Comparison of ENCODE assay signal across 21 mouse cellular contexts in genomic region chr11:51881041-51881730, GRCm38 (mm10). TPM values are rescaled to one million over a fixed set of nuclear protein-coding genes. Genes with fewer than 3 reads are reported as not detected.
A peak's percentile ranks its signal among the peaks of the same experiment; 100 is the strongest.
DNase-seq lines count a peak whose midpoint lies in the region; ATAC-seq and TF ChIP-seq lines count a peak whose summit lies in the region.
"Had no signal": no experiment of that assay in that cellular context is flagged by ENCODE, and none has a peak within 500 bp of the region (broad histone marks: within the 10 kb centered on the region; RNA-seq: fewer than 3 reads in every experiment).

No protein-coding gene starts in this region.

- 64% methylated on average over 15 of the region's 15 CpGs for WGBS in heart, adult 2 months
- 81% methylated on average over 15 of the region's 15 CpGs for WGBS in heart, embryonic 10.5 days

- H3K27ac ChIP-seq in heart, adult 2 months: no peak overlapping the region
- no peak overlapping the region for H3K27ac ChIP-seq in heart, embryonic 10.5 days
- H3K27ac ChIP-seq: embryonic facial prominence, embryonic 10.5 days; forebrain, embryonic 15.5 days; hindbrain, embryonic 13.5 days; stomach, embryonic 15.5 days had no signal

- TF ChIP-seq EP300 in heart, adult 2 months (IDR thresholded peaks at IDR 0.05; ENCODE audit: insufficient read depth, low read depth, low read length): no peak

- H3K4me3 ChIP-seq in heart, adult 2 months: no peak overlapping the region
- no peak overlapping the region for H3K4me3 ChIP-seq in heart, embryonic 10.5 days
- H3K4me3 ChIP-seq: embryonic facial prominence, embryonic 10.5 days; forebrain, embryonic 15.5 days; hindbrain, embryonic 13.5 days; stomach, embryonic 15.5 days had no signal

- no peak for TF ChIP-seq CTCF in heart, adult 2 months (IDR thresholded peaks at IDR 0.05)

- H3K9ac ChIP-seq in heart, adult 2 months (ENCODE audit: low read depth, low read length): no peak overlapping the region
- H3K9ac ChIP-seq: forebrain, embryonic 15.5 days; hindbrain, embryonic 13.5 days; lung, embryonic 14.5 days; stomach, embryonic 15.5 days had no signal

- ATAC-seq in granulocyte monocyte progenitor cell, adult 5-6 weeks (replicated peaks; ENCODE audit: poor library complexity, severe bottlenecking): peak; percentile 77
- ATAC-seq: forebrain, embryonic 15.5 days; inflammation-experienced regulatory T-cells, adult 6 months had no signal

- peaks cover 7% of the 10 kb centered on the region for H3K4me1 ChIP-seq in heart, adult 2 months (ENCODE audit: control insufficient read depth, insufficient read depth, low read length)
- peaks cover 17% of the 10 kb centered on the region for H3K4me1 ChIP-seq in heart, embryonic 10.5 days
- H3K4me1 ChIP-seq: embryonic facial prominence, embryonic 10.5 days; hindbrain, embryonic 13.5 days had no signal

- no peaks in the 10 kb centered on the region for H3K79me2 ChIP-seq in heart, adult 2 months (replicated peaks; ENCODE audit: control insufficient read depth, insufficient read depth, low read length)

- intact Hi-C loops in heart, adult 2 months (cut with DNase I): no loop called here

- H3K36me3 ChIP-seq in heart, adult 2 months (ENCODE audit: control insufficient read depth, insufficient read depth, low read length): no peaks in the 10 kb centered on the region
- H3K36me3 ChIP-seq in heart, embryonic 10.5 days: no peaks in the 10 kb centered on the region
- H3K36me3 ChIP-seq: embryonic facial prominence, embryonic 10.5 days; forebrain, embryonic 15.5 days; hindbrain, embryonic 13.5 days; stomach, embryonic 15.5 days had no signal

- no peaks in the 10 kb centered on the region for H3K27me3 ChIP-seq in heart, adult 2 months (ENCODE audit: control insufficient read depth, insufficient read depth, low read length)
- no peaks in the 10 kb centered on the region; the same call in 1 of the 2 replicates for H3K27me3 ChIP-seq in heart, embryonic 10.5 days (ENCODE audit: insufficient read depth, poor library complexity, severe bottlenecking)
- H3K27me3 ChIP-seq: forebrain, embryonic 15.5 days; hindbrain, embryonic 13.5 days; stomach, embryonic 15.5 days had no signal

- no peaks in the 10 kb centered on the region; the same call in 1 of the 2 replicates for H3K9me3 ChIP-seq in heart, embryonic 10.5 days
- H3K9me3 ChIP-seq: forebrain, embryonic 15.5 days; hindbrain, embryonic 13.5 days; stomach, embryonic 15.5 days had no signal

- peak; percentile 36 to 40 for DNase-seq in heart, adult 2 months
- no peak for DNase-seq in heart, embryonic 10.5 days (ENCODE audit: low spot score)
- DNase-seq in Muller cell, postnatal 12 days (ENCODE audit: inconsistent ontology term): peak; percentile 81
- DNase-seq in natural killer cell, adult 2 months (ENCODE audit: low spot score in 2 of 2): peak; percentile 20 to 40
- DNase-seq in layer of hippocampus, postnatal 25 days (ENCODE audit: extremely low spot score in 1 of 2, low spot score in 1 of 2): no peak
- no peak for DNase-seq in layer of hippocampus, postnatal 36 days
- DNase-seq: adrenal gland, postnatal 25 days; cerebellum, adult 2 months; kidney, adult 2 months; kidney, postnatal 25 days; lung, embryonic 14.5 days; lung, postnatal 4 days; midbrain, embryonic 14.5 days; right cerebral cortex, postnatal 25 days; thymus, adult 18-20 months had no signal

- TF ChIP-seq POLR2A in heart, adult 2 months (IDR thresholded peaks at IDR 0.05; ENCODE audit: insufficient read depth, low read depth, low read length): no peak

RNA-seq across cellular contexts. Expression of gene Jade2, which starts 23.7 kb away (rescaled TPM):
- total RNA-seq in heart, adult 2 months (2021): 10 to 100 TPM; 11.3 to 12.4 TPM
- 6.5 and 7.3 TPM in 2 replicates for polyA plus RNA-seq in heart, adult 2 months (2012; rRNA removed)
- 0.73 and 0.82 TPM in 2 replicates for polyA plus RNA-seq in heart, embryonic 10.5 days (2016; fragmentation: Nextera tagmentation; extraction: Ambion mirVana)
- 6.3 and 9.3 TPM in 2 replicates for total RNA-seq in granulocyte monocyte progenitor cell, adult 5-6 weeks (2014; fragmentation: Nextera tagmentation)
- total RNA-seq in granulocyte monocyte progenitor cell, adult 5-6 weeks (2017): 6.6 and 8.5 TPM in 2 replicates
- total RNA-seq in layer of hippocampus, postnatal 25 days (2021): 10 to 100 TPM; 28.4 to 29.7 TPM
- total RNA-seq in layer of hippocampus, postnatal 36 days (2021): 10 to 100 TPM; 36.0 to 36.5 TPM

Comparison
In these comparisons a context has a peak if more than half of its experiments do, and no peak if none do; other contexts are left out.
1. DNase-seq: peak in heart, adult 2 months (2 of 2), Muller cell, postnatal 12 days (single experiment) and natural killer cell, adult 2 months (2 of 2); none in heart, embryonic 10.5 days (single experiment), layer of hippocampus, postnatal 25 days (0 of 2) and layer of hippocampus, postnatal 36 days (0 of 2).